Mouse (Mus musculus): ENCODE measurements around the gene Dyrk2. TPM values are rescaled to one million over a fixed set of nuclear protein-coding genes. Genes with fewer than 3 reads are reported as not detected.

Gene Dyrk2
- total RNA-seq (2021) = 100 to 1,000 TPM; 114 to 130 TPM

DNA sequence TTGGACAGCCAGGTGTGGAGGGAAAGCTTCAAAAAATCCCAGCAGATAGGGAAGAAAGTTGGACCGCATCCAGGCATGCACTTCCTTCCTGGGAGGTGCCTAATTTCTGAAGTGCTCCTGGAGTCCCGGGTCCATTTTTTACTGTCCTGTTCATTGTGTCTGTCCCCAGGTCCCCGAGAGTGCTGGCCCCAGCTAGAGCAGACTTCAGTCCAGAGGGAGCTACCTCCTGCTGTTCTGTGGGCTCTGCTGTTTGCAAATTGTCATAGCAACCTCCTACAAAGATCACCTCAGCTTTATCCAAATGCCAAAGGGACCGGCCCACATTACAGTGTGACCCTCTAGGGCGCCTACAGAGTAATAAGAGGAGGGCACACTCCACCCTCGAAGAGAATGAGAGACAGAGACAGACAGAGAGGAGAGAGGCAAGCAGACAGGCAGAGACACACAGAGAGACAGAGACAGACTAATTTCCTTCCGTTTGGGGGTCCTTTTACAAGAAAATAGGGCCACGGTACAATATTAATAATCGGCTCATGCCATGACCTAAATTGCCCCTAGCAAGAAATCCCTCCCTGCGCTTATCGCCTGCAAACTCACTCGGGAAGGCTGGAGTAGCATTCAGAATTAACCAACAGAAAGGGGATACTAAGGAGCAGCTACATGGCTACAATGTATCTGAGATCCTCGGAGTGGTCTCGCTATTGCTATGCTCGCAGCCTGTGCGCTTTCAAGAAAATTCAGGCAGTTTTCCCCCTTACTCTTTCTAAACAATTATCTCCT is at the start of gene Dyrk2:
TSS of gene Dyrk2 (minus strand) at position 9 of the 780 bp plus-strand sequence.
- peak; percentile 52 for DNase-seq

DNA sequence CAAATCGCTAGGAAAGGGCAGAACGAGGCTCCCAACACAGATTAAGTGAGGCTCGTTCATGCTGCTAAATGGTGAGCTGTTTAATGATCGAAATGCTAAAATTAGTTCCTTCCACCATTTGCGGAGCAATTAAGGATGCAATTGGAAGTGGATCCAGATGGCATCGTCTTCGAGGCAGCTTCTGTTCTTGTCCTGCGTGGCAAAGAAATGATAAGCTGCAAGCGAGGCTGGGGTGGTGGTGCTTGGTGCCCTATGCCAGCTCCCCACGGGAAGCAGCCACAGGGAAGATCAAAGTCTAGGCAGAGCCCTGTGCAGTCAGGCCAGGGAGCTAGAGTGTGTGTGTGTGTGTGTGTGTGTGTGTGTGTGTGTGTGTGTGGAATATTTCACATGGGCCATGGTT is 32.6 kb upstream of the Dyrk2 start:
- no peak for DNase-seq

DNA sequence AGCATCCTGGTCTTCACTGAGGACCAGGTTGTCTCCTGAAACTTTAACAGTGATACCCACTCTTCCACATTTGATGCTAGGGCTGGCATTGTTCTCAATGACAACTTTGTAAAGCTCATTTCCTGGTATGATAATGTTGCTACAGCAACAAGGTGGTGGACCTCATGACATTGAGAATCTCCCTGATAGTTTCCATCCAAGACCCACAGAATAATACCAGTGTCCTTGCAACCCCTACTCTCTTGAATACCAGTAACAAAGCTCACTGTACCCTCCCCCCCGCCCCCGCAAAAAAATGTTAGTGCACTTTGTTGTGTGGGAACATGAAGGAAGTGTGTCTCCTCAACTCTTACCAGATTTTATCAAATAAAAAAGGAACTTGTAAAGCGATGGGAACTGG is 23.6 kb upstream of the Dyrk2 start:
- no peak for DNase-seq

DNA sequence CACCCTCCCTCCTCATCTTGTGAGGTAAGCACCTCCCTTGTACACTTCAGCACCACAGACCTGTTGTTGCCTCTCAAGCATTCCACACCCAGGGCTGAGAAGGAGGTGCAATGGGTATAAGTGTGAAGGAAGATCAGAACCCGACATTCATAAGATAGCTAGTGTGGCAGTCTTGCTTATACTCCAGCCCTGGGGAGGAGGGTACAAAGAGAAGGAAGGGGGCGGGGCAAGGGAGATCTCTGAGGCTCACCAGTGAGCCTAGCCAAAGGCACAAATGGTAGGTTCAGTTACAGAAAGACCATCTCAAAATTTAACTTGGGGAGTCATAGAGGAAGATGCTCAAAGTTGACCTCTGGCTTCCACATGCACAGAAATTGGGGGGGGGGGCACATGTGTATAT is 14.1 kb upstream of the Dyrk2 start:
- no peak for DNase-seq

DNA sequence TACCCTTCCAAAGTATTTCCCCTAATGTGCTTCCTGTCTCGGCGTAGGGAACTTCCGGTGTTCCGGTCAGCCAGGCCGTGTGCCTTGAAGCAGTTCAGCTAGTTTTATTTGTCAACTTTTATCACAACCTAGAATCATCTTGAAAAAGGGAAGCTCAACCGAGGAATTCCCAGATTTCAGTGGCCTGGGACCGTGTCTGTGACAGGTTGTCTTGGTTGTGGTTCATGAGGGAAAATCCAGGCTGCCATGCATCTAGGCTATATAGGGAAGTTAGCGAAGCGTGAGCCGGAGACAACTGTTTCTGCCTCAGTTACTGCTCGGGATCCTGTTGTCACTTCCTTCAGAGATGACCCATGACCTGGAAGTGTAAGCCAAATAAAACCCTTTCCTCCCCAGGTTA is 13.3 kb upstream of the Dyrk2 start:
- no peak for DNase-seq

DNA sequence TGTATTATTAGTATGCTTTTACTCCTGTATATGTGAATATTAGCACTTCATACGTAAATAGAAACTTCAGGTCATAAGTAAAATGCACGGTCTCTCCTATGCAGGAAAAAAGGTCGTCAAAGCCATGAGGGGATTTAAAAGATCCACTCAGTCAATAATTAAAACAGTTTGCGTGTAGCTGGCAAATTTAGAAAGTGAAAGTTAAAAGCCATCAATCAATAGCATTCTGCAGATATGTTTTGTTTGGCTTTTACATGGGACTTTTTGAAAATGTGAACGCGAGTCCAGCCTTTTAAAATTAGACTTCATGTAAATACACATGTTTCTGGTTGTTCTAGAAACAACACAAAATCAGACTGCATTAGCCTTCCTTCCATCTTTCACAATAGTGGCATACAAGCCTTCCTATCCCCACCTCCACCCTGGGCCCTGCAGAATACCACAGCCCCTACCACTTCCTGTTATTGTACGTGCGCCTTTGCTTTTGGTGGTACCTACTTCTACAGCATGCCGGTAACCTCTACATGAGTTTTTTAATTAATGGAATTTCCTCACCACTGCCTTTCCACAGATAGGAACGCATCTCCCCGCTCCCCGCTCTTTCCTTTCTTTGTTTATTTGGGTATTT is 12.4 kb upstream of the Dyrk2 start:
- no peak for DNase-seq

DNA sequence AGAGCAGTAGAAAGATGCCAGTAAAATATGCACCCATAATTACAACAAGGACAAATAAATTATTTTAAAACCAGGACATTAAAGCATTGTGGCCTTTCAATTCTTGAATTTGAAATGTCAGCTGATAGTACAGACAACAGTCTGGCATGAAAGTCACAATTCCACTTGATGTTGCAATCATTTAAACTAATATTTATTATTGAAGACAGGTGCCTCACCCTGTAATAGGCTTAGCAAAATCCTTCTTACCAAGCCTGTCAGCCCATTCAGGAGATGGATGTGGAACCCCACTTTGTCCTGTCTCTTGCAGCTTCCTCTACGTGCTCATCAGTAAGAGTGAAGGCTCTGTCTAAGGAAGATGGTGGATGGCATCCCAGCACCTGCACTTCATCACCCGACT is 10.8 kb upstream of the Dyrk2 start:
- no peak for DNase-seq

DNA sequence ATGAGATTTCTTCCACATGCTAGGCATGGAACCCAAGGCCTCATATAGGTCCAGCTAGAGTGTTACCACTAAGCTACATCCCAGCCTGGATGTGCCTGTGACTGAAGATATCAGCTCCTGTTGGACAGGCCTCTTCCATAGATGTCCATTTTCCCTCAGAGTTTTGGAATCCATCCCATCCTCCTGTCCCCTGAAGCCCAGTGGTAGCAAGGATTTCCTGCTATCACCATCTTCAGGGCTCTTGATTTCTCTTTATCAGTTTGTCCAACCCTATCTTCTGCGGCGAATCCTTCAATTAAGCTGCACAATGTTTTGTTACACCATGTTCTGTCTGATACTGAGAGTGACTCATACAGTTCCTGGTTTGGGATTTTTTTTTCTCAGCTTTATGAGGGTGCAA is 2.2 kb upstream of the Dyrk2 start:
- no peak for DNase-seq

DNA sequence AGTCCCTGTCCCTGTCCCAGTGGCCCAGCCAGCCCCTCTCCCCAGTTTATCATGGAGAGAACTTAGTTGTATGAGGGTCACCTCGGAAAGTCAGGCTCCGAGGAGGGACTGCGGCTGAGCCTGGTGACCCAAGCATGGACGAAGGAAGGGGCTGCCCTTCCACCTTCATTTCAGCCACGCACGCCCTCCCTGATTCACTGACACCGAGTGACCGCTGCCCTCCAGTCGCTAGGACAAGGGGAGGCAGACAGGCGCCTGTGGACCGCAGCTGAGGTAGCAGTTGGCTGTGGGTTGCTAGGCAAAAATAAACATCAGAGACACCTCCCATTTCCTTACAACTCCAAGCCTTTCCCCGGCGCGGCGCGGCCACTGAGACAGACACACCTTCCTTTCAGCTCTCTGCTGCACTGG is 413 bp downstream of the Dyrk2 start:
- DNase-seq = peak; percentile 78

DNA sequence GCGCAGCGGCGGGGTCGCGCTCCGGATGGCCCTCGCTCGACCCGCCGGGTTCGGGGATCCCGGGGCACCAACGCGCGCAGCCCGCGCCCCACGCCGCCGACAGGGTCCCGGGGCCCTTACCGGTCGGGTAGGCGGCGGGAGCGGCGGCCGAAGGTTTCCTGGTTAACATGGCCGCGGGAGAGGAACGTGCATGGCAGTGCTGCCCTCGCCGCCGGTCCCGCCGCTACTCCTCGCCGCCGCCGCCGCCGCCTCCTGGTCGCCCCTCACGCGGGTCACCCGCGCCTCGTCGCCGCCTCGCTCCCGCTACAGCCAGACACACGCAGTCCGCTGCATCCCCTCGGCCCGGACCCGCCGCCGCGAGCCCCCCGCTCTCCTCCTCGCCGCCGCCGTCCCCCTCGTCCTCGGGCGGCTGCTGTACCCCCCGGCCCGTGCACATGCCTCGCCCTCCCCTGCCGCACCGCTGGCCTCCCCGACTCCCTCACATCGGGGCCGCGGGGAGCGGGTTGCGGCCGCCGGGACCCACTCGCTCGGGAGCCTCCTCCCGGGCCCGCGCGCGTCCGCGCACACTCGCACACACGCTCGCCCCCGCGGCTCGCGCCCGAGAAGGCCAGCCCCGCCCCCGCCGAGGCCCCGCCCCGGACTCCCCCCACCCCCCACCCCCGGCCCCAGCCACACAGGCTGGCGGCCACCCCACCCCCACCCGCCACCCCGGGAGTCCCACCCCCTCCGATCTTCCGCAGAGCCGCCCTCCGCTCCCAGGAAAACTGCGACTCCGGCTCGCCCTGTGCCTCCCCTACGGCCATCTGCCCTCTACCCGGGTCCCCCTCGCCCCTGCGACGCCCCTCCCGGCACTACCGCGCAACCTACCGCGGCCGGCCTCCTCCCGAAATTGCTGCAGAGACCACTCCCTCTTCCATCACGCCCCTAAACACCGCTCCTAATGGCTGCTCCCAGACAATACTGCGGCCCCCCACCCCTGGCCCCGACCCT is 1.1 kb downstream of the Dyrk2 start:
- DNase-seq = peak; percentile 91

DNA sequence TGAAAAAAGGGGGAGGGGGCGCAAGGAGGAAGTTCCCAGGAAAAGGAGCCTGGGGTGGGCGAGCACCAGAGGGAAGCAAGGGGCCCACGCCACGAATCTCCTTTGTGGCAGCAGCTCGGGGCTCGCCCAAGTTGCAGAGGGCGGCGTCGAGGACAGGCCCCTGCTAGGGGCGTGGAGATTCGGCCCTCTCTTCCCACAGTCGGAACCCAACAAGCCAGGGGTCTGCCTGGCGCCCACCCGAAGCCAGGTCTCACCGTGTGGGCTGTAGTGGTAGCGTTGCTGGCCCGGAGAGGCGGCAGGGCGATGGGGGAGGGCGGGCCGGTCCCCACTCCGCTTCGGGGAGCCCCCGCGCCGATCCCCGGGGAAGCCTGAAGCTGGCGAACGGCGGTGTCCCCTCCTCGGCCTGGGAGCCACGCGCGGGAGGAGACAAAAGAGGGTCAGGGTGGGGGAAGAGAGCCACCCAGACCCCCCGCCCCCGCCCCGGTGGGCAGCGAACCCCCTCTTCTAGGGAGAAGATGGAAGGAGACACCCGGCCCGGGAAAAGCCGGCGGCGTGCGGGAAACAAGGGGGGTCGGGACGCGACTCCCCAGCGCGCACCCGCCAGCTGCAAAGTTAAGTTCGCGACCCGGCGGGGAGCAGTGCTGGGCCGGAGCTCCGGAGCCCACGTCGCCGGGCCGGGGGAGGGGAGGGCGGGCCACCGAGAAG is 2.0 kb downstream of the Dyrk2 start:
- DNase-seq = peak; percentile 64

DNA sequence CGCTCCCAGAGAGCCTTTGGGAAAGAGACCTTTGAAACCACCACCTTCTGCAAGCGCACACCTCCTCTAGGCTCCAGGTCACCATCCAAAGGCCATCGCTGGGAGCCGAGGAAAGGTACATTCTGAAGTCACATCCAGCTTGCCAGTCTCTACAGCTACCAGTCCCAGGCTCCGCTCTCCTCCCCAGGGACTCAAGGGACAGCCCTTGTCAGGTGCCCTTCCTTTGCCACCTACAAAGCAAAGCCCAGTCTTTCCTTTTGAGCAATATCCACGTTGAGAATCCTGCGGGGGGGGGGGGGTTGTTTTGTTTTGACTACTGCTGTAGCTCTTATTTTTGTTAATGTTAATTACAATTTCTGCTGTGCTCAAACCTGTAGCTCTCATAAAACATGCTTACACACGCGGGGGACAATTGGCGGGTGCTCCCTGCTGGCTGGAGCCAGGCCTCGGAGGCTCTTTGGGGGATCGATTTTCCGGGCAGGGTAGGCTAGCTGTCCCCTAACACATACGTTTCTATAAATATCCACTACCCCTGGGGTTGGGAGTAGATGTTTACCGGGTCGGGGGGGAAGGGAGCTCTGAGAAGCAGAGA is 2.6 kb downstream of the Dyrk2 start:
- peak; percentile 42 for DNase-seq

DNA sequence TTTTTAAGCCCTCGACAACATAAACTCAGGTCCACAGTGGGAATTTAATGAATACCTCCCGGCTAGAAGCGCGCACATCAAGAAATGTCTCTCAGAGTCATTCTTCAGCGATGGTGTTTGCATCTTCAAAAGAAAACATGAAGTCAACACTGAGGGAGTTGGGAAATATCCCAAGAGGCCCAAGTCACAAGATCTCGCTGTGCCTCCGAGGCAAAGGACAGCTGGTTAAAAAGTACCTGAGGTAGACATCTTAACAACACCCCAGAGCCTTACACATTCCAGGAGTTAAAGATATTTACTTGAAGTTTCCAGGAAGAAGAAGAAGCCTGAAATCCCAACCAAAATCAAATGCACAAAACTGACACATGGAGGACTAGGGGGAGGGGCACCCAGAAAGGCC is 5.0 kb downstream of the Dyrk2 start:
- no peak for DNase-seq

DNA sequence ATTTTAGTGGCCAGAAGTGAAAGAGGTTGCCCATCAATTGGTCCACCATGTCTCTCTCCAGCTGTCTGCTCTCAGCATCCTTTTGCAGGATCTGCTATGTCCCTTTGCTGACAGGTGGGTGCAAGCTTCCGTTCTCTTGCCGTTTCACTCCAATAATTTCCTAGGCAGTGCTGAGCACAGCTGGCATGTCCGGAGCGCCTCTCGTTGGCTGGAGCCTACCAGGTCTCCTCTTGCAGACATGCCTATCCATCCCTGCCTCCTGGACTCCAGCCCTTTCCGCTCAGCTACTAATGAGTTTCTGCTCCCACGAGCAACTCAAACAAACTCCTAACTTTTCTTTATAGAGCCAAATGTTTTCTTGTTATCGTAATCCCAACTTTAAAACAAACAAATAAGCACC is 6.4 kb downstream of the Dyrk2 start:
- DNase-seq = no peak

DNA sequence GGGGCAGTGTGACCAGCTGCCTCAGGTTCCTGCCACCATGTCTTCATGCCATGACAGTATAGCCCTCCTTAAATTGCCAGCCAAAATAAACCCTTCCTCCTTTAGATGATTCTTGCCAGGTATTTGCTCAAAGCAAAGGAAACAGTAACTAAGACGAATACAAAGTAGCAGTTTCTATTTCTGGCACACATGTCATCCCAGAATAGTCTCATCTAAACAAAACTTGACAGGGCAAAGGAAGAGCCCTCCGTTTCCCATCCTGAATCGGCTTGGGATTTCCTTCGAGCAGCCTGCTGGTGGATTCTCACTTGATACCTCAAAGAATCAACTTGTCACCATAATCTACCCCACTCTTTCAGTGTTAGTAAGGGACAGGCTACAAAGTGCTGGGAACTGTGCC is 7.8 kb downstream of the Dyrk2 start:
- DNase-seq = no peak

DNA sequence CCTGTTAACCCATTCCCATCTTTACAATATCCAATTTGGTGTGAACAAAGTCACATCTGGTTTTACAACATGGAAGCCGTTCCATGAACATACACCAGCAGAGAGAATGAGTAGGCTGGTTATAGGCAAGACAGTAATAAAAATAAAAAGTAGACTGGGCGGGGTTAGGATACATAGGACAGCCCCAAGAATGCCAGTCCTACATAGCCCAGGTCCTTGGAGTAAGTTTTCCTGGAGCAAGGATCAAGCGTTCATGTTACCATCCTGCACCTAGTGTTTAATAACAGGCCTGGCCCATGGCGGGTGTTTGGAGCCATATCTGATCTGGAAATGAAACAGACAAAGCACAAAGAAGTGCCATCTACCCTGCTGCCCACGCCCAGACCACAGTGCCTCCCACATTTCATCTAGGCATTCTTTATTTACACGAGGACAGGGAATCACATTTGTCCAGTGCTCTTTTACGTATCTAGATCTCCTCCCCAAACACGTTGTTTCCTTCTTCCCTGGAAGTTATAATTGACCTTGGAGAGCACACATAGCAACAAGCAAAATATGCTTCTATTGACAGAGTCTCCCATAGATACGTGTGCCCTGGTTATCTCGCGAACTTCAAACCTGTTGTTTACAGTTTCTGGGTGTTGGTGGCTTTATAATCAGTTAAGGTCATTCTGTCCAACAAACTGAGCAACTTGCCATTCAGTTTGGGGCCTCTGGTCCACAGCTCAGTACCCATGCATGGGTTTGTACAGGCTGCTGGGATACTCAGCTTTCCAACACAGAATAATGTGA is 8.6 kb downstream of the Dyrk2 start:
- no peak for DNase-seq

DNA sequence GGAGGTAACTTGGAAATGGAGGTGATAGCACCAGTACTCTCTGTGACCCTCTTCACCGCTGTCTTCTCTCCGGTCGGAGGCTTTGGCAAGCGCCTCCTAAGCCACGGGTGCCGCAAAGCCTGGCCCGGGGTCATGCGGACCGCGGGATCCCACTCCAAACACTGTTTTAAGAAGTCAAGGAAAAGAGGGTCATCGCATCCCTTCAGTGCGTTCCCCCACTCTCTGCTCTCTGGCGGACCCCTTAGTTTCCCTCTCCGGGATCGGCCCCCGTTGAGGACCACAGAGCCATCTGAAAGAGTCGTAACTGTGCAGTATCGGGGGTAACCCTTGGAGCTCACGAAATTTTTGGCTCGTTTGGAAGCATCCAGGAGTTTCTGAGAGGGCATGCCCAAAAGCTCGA is 10.4 kb downstream of the Dyrk2 start:
- DNase-seq = no peak

DNA sequence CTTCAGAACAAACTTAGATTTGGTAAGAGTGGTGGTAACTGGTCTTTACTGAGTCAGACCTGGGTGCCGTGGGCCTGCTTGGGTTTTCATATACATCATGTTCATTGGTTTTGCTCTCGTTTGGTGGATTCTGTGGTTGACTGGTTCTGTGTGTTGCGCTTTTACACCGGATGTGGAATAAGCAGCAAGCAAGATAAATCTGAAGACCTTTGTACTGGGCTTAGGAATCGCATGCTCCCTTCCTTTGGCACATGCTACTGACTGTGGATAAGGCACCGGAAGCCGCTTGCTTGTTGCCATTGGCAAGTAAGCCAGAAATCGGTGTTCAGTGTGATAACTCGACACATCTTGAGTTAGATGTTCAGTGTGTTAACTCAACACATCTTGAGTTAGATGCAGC is 15.4 kb downstream of the Dyrk2 start:
- no peak for DNase-seq

DNA sequence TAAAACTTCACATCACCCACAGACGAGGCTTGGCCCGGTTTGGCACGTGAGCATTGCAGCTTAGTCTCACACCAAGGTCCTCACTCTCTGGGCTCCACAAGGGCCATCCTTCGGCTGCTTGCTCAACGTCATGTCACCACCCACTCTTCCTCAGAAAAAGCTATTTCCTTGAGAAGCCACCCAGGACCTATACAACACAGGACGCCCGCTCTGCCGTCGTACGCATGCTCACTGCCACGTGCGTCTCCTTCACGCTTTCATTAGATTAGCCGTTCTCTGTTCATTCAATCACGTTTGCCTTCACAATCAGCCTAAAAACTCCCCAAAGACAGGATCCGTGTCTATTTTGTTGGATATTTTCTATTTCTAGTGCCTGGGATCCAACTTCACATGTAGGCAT is 17.5 kb downstream of the Dyrk2 start:
- no peak for DNase-seq

DNA sequence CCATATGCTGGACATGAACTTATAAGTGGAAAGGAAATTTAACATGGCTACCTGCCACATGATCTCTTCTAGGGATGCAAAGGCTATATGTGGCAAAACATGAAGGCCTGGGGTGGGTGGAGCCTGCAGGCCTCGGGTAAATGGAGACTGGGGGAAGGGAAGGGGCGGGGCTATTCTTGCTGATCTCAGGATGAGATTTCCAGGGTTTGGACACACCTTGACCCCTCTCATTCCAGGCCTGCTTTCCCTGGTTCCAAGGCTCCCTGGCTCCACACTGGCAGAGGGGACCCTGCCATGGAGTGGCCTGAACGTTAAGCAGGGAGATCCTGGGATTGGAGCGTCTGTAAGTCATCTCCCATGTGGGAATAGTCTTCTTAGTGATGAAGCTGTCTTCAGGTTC is 21.5 kb downstream of the Dyrk2 start:
- DNase-seq = no peak

DNA sequence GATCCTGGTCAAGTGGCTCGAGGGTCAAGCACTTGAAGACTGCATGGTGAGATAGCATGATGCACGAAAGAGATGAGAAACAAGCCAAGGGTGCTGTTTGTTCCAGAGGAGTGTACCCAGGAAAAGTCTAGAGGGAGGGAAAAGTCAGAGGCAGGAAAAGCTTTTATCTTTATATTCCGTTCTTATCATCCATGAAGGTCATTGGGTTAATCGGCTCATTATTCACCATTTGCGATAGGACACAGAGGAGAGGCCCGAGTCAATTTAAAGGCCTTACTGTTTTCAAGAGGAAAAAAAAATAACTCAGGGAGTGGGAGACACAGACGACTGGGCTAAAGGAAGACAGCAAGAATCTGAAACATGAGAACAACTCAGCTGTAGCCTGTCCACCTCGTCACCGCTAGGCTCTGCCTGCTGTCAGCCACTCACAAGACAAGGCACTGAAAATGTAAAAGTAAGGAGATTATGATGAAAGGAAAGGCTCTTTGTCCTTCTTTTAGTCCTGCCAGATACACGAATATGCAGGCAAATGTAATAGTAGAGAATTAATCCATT is 22.9 kb downstream of the Dyrk2 start:
- DNase-seq = no peak
